Mouse (Mus musculus) heart, embryonic 11.5 days (tissue): ENCODE data around the gene Ssbp3. TPM values are rescaled to one million over a fixed set of nuclear protein-coding genes. Genes with fewer than 3 reads are reported as not detected.

Experiments
- ATAC-seq: fragments of 200-750 bp; cut with Nextera tagmentation; replicated peaks from 2 replicates; pipeline ENCODE4 v1.8.0; 2017; ENCODE audit warnings: moderate library complexity; ENCODE audit not compliant: insufficient number of reproducible peaks, low FRiP score, low TSS enrichment
- H3K27ac ChIP-seq: fragments of 300-500 bp; sonication (generic); 2 replicates; pipeline ENCODE4 v1.5.1; 2014; ENCODE audit warnings: mild to moderate bottlenecking, low read depth, low read length
- H3K27me3 ChIP-seq: fragments of 300-500 bp; sonication (generic); 2 replicates; pipeline ENCODE4 v1.6.1; 2014; ENCODE audit warnings: mild to moderate bottlenecking, low read length, mixed read lengths; ENCODE audit not compliant: control insufficient read depth, insufficient read depth
- H3K36me3 ChIP-seq: fragments of 300-500 bp; sonication (generic); 2 replicates; pipeline ENCODE4 v1.6.1; 2014; ENCODE audit warnings: mild to moderate bottlenecking, low read length, moderate library complexity, mixed read lengths; ENCODE audit not compliant: control insufficient read depth, insufficient read depth
- H3K4me1 ChIP-seq: fragments of 300-500 bp; sonication (generic); 2 replicates; pipeline ENCODE4 v1.6.1; 2014; ENCODE audit warnings: low read length; ENCODE audit not compliant: control insufficient read depth, insufficient read depth
- H3K4me2 ChIP-seq: fragments of 300-500 bp; sonication (generic); 2 replicates; pipeline ENCODE4 v1.6.1; 2014; ENCODE audit warnings: mild to moderate bottlenecking, moderate library complexity
- H3K4me3 ChIP-seq: fragments of 300-500 bp; sonication (generic); 2 replicates; pipeline ENCODE4 v1.5.1; 2014; ENCODE audit warnings: low read depth, low read length
- H3K9ac ChIP-seq: fragments of 300-500 bp; sonication (generic); 2 replicates; pipeline ENCODE4 v1.6.1; 2014; ENCODE audit warnings: mild to moderate bottlenecking, low read depth, low read length, moderate library complexity
- H3K9me3 ChIP-seq: fragments of 300-500 bp; sonication (generic); replicated peaks from 2 replicates; pipeline ENCODE4 v1.6.1; 2016; ENCODE audit warnings: low read length; ENCODE audit not compliant: control insufficient read depth
- WGBS: fragments of 180-500 bp; shearing (Covaris S2); extraction: QIAGEN DNeasy Blood & Tissue Kit; methylation state at CpG from one replicate; pipeline ENCODE4 v1.1.7; 2014; ENCODE audit not compliant: insufficient replicate concordance; 5-methylcytosine and 5-hydroxymethylcytosine counted together
- polyA plus RNA-seq: library from polyadenylated mRNA; unstranded; fragments of >200 nt; fragmentation: Nextera tagmentation; extraction: Ambion mirVana; gene quantifications from 2 replicates; pipeline ENCODE4 v1.2.1, GENCODE M21; 2014

Gene Ssbp3
- polyA plus RNA-seq, 1 experiment from 2014 or later: 63.4 TPM

DNA sequence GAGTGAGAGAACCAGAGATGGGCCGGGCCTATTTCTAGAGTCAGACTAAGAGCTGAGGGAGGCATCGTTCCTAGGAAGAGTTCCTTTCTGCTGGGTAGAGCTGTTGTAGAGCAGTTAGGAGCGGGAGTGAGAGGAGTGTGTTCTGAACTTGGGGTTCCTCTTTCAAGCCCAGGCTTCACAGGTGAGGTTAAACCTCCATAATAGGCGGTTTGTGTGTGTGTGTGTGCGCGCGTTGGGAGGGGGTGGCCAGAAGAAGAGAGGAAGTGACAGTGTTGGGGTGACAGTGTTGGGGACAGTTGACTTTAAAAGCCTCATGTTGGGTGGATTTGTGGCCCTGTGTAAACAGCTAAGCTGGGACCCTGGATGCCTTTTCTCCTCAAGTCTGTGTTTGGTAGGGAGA, 22.1 kb downstream of the Ssbp3 start:
- 87% methylated on average over 7 of the region's 7 CpGs for WGBS
- Histone ChIP-seq H3K27me3 (no peaks in the 10 kb centered on the region), H3K36me3 (peaks cover 6% of the 10 kb centered on the region), H3K4me3 (no peak overlapping the region), H3K27ac (no peak overlapping the region), H3K4me1 (peaks cover 52% of the 10 kb centered on the region), H3K9me3 (no peaks in the 10 kb centered on the region), H3K9ac (no peak overlapping the region), H3K4me2 (no peak overlapping the region)
- ATAC-seq: no peak

GRCm38 (mm10) chr4:106933813-106934482, 23.4 kb downstream of the Ssbp3 start:
- no peak for ATAC-seq
- H3K4me1 ChIP-seq: peaks cover 64% of the 10 kb centered on the region
- WGBS: 50% methylated on average over 9 of the region's 9 CpGs

GRCm38 (mm10) chr4:106934931-106935582, 24.6 kb downstream of the Ssbp3 start:
- 0 out of 2 replicates have a peak, but pooled peaks have one; percentile 43 for ATAC-seq
- 45% methylated on average over 12 of the region's 12 CpGs for WGBS
- Histone ChIP-seq H3K4me2 (no peak overlapping the region), H3K9me3 (no peaks in the 10 kb centered on the region), H3K9ac (0 out of 2 replicates have a peak overlapping the region, but pooled peaks have one; percentile 17), H3K27ac (peak overlapping the region; percentile 19; the same call in 1 of the 2 replicates), H3K4me3 (no peak overlapping the region), H3K27me3 (no peaks in the 10 kb centered on the region), H3K36me3 (peaks cover 3% of the 10 kb centered on the region; the same call in 1 of the 2 replicates), H3K4me1 (peaks cover 75% of the 10 kb centered on the region)

More at GRCm38 (mm10) chr4:106933813-106934482, 23.4 kb downstream of the Ssbp3 start:
- H3K27me3 ChIP-seq: no peaks in the 10 kb centered on the region
- no peak overlapping the region for H3K9ac ChIP-seq
- H3K4me3 ChIP-seq: no peak overlapping the region
- no peak overlapping the region for H3K27ac ChIP-seq
- H3K36me3 ChIP-seq: peaks cover 3% of the 10 kb centered on the region; the same call in 1 of the 2 replicates
- H3K4me2 ChIP-seq: no peak overlapping the region
- no peaks in the 10 kb centered on the region for H3K9me3 ChIP-seq

- 25% methylated on average over 2 of the region's 2 CpGs for WGBS
- Histone ChIP-seq H3K4me2 (no peak overlapping the region), H3K9ac (no peak overlapping the region), H3K27ac (no peak overlapping the region), H3K4me3 (no peak overlapping the region), H3K4me1 (peaks cover 77% of the 10 kb centered on the region), H3K27me3 (no peaks in the 10 kb centered on the region), H3K36me3 (peaks cover 3% of the 10 kb centered on the region; the same call in 1 of the 2 replicates), H3K9me3 (no peaks in the 10 kb centered on the region)
- ATAC-seq: no peak
Measured at GRCm38 (mm10) chr4:106935583-106935935, 25.1 kb downstream of the Ssbp3 start.

GRCm38 (mm10) chr4:106936041-106936440, 25.5 kb downstream of the Ssbp3 start:
- Histone ChIP-seq H3K4me3 (no peak overlapping the region), H3K9ac (peak overlapping the region; percentile 36; the same call in 1 of the 2 replicates), H3K4me2 (no peak overlapping the region), H3K4me1 (peaks cover 82% of the 10 kb centered on the region), H3K27me3 (no peaks in the 10 kb centered on the region), H3K27ac (peak overlapping the region; percentile 67; the same call in 1 of the 2 replicates), H3K9me3 (no peaks in the 10 kb centered on the region), H3K36me3 (peaks cover 3% of the 10 kb centered on the region; the same call in 1 of the 2 replicates)
- ATAC-seq: no peak
- WGBS: 80% methylated on average over 3 of the region's 3 CpGs

DNA sequence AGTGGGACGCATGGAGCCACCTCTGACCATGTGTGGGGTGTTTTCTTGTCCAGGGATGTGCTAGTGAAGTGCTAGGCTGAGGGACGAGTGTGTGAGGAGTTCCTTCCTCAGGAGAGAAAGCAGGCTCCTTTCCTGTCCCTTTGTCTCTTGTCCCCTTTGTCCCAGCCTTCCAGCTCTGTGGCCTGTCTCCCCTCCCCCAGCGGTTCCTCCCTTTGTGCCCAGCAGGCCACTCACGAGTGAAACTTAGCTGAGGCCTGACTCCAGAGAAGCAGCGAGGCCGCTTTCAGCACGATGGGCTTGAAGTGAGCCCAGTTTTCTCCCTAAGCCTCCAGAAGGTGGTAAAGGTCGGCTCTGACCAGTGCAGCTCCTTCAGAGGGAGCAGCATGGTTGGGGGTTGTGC, 26.2 kb downstream of the Ssbp3 start:
- peak overlapping the region; percentile 67 for H3K27ac ChIP-seq
- peak overlapping the region; percentile 36; the same call in 1 of the 2 replicates for H3K9ac ChIP-seq
- H3K4me2 ChIP-seq: 0 out of 2 replicates have a peak overlapping the region, but pooled peaks have one; percentile 3
- H3K27me3 ChIP-seq: no peaks in the 10 kb centered on the region
- H3K4me3 ChIP-seq: no peak overlapping the region
- WGBS: 18% methylated on average over 8 of the region's 8 CpGs
- peaks cover 3% of the 10 kb centered on the region; the same call in 1 of the 2 replicates for H3K36me3 ChIP-seq
- no peak for ATAC-seq
- H3K4me1 ChIP-seq: peaks cover 89% of the 10 kb centered on the region
- no peaks in the 10 kb centered on the region for H3K9me3 ChIP-seq

- H3K4me2 ChIP-seq: no peak overlapping the region
- peaks cover 92% of the 10 kb centered on the region for H3K4me1 ChIP-seq
- 61% methylated on average over 8 of the region's 8 CpGs for WGBS
- peaks cover 3% of the 10 kb centered on the region; the same call in 1 of the 2 replicates for H3K36me3 ChIP-seq
- 0 out of 2 replicates have a peak overlapping the region, but pooled peaks have one; percentile 2 for H3K27ac ChIP-seq
- H3K27me3 ChIP-seq: no peaks in the 10 kb centered on the region
- no peak for ATAC-seq
- no peaks in the 10 kb centered on the region for H3K9me3 ChIP-seq
- no peak overlapping the region for H3K9ac ChIP-seq
- H3K4me3 ChIP-seq: no peak overlapping the region
Measured at GRCm38 (mm10) chr4:106938506-106939222, 28.2 kb downstream of the Ssbp3 start.

DNA sequence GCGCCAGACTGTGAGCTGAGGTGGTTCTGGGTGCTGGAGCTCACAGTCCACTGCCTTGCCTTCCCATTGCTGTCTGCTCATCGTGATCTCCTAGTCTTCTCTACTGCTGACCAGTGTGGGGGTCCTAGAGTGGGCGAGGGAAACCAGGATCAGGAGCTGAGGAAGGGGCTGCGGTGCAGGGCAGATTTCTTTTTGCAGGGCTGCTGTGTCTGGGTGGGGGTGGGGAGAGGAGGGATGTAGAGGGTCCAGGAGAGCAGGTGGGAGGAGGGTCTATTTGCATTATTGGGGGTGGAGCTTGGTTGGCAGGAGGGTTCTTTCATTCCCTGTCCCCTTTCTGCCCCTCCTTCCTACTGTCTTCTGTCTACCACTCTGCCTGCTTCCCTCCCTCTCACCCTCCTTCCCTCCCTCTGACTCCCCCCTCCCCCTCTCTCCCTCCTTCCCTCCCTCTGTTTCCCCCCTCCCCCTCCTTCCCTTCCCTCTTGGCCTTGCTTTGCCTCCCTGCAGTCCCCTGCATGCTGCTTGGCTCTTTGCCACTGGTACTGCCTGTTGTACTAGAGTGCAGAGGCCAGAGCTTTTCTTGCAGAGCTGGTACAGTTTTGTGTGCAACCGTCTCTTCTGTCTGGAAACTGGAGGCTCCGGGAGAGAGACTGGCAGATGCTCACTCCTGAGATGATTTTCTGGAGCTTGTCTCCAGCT, 28.9 kb downstream of the Ssbp3 start:
- Histone ChIP-seq H3K4me1 (peaks cover 87% of the 10 kb centered on the region), H3K36me3 (peaks cover 3% of the 10 kb centered on the region; the same call in 1 of the 2 replicates), H3K9ac (0 out of 2 replicates have a peak overlapping the region, but pooled peaks have one; percentile 22), H3K4me2 (no peak overlapping the region), H3K9me3 (no peaks in the 10 kb centered on the region), H3K27me3 (no peaks in the 10 kb centered on the region), H3K27ac (peak overlapping the region; percentile 35; the same call in 1 of the 2 replicates), H3K4me3 (no peak overlapping the region)
- 30% methylated on average over 6 of the region's 6 CpGs for WGBS
- ATAC-seq: no peak; the same call in 1 of the 2 replicates
